Mouse (Mus musculus) left cerebral cortex, adult 9 months (tissue): Measurements from ENCODE around the gene Ankrd12.

Experiments
- DNase-seq, 2 experiments: peaks; one replicate each; pipeline ENCODE4 v3.0.0; 2022; ENCODE audit warnings: low spot score in 2 of 2

The Ankrd12 gene

DNA sequence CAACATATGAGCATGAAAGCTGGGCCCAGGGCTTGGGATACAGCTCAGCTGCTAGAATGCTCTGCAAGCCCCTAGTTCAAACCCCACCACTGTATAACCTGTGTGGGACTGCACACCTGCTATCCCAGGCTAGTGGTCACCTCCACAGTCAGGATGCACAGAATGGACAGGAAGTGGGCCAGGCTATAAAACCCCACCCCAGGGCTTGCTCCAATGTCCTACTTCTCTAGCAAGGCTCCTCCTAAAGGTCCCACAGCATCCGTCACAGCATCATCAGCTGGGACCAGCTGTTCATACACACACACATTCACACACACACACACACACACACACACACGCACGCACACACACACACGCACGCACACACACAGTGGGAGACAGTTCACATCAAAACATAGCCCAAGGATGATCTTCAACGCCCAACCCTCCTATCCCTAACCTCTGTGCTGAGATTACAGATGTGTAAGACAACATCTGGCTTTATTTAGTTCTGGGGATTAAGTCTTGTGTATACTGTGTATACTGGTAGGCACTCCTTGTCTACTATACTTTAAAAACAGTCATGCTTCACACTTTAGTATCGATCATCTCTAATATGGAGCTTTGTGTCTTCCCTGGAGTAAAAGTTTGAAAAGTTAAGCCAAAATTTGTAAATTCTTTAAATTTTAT lies 146.6 kb downstream of the Ankrd12 start:
- DNase-seq = no peak

DNA sequence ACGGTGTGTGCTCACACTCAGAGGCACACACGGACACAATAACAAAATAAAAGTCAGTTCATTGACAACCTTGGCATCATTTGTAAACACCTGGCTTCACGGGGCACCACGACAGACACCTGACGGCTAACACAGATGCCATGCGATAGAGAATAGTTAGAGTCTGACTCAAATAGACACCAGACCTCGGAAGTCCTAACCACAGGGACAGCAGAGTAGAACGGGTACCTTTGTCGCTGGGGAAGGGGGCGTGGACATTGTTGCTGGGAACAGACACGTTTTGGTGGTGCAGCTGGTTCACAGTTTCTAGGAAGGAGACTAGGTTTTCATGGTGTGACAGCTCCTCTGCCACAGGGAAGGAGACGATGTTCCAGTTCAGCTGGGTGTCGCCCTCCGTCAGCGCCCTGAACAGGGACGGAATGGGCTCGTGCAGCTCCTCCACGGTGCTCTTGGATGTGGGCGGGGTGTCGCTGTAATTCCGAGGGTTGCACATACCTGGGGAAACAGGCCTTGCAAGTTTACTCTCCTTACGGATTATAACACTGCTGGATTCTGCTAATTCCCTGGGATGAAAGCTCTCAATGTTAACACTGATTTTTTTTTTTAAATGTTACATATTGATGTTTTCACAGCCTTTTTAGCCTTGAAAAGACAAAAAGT lies 147.4 kb downstream of the Ankrd12 start:
- DNase-seq = no peak

DNA sequence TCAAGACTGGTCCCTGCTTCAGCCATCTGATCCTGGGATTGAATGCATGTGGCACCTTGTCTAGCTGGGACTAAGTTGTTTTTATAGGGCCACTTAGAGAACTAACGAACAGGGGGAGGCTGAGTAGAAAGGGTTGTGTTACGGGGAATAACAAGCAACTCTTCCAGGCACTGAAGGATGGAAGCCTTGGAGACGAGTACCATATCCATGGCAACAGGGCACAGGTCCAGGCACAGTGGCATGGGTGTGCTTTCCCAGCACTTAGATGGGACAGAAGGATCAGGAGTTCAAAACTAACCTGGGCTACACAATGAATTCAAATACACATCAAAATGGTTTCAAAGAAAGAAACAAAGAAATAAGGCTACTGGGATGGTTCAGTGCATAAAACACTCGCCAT lies 149.8 kb downstream of the Ankrd12 start:
- DNase-seq = peak in 1 of 2 experiments; percentile 19

DNA sequence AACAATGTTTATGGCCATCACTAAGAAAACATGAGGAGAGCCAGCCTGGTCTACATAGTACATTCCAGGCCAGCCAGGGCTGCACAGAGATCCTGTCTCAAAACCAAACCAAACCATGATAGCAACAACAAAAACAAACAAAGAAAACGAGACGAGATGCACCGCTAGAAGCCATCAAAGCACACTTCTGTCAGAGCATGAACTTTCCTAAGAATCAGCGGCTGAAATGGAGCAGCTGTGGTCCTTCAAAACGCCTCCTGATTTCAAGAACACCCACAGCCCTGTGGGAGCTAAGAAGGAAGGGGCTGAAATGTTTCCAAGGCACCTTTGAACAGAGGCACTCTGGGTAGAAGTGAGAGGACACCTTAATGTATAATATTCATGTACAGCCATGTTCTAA lies 152.7 kb downstream of the Ankrd12 start:
- no peak for DNase-seq

DNA sequence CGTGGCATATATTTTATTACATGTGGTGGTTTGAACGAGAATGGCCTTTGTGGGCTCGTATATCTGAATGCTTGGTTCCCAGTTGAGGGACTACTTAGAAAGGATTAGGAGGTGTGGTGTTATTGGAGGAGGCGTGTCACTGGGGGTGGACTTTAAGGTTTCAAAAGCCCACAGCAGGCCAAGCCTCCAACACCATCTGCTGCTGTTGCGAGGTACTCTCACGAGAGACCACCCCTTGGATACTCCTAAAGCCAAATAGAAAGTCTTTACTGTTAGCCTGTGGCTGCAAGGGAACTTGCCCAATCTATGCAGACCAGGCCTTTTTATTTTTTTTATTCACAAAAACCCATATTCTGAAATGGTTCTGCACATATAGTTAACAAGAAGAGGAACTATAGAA lies 154.9 kb downstream of the Ankrd12 start:
- DNase-seq = no peak

DNA sequence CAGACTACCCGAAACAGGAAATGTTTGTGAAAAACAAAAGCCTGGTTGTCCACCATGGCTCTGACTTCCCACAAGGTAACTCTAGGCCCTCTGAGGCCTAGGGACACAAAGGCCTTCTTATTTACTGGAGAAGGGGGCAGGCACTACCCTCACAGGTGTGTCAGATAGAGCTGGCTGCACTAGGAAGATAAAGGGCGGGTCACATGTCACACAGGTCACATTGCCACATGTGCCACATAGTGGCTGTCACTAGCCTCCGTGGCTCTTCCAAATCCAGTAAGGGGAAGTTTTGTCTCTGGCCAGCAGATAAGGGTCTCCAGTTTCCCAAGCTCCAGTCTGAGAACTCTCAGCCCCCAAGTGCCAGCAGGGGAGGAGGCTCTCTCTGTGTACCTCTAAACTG lies 157.7 kb downstream of the Ankrd12 start:
- DNase-seq = no peak

DNA sequence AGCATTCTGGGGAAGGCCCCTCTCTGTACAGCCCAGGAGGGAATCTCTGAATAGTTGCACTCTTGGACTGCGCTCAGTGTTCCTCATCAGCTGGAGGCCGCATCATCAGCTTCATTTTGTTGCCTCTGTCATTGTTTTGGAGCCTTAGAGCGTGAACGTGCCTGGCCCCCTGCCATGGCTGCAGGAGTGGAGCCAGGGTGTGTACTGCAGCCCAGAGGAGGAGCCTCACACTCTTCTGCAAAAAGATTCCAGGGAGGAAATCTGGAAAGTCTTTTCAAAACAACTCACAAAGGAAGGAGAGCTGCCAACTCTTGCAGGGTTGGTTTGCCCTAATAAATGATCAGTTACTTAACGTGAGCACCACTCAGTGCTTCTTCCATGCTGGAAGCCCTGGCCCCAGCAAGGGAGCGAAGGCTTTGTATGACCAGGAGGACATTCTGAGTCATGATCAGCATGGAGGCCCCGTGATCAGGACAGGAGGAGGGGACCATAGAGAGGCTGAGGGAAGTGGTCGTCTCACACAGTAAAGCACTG lies 160.7 kb downstream of the Ankrd12 start:
- DNase-seq = peak in 1 of 2 experiments; percentile 80
